Mouse (Mus musculus) forebrain, postnatal 0 days (tissue): ENCODE data around the gene Naa80. TPM values are rescaled to one million over a fixed set of nuclear protein-coding genes. Genes with fewer than 3 reads are reported as not detected.

ENCODE experiments used
- ATAC-seq: fragments of 200-750 bp; cut with Nextera tagmentation; 2 replicates; pipeline ENCODE4 v1.8.0; 2017; ENCODE audit warnings: mild to moderate bottlenecking, moderate library complexity
- DNase-seq: peaks from one replicate; pipeline ENCODE4 v3.0.0-alpha.2; 2015
- H3K27ac ChIP-seq: fragments of 300-500 bp; sonication (generic); 2 replicates; pipeline ENCODE4 v1.5.1; 2014; ENCODE audit warnings: low read depth, mild to moderate bottlenecking, antibody characterized with exemption, low read length, moderate library complexity, mixed read lengths
- H3K27me3 ChIP-seq: fragments of 300-500 bp; sonication (generic); 2 replicates; pipeline ENCODE4 v1.6.1; 2014; ENCODE audit warnings: mild to moderate bottlenecking, low read length, mixed read lengths; ENCODE audit not compliant: insufficient read depth
- H3K36me3 ChIP-seq: fragments of 300-500 bp; sonication (generic); 2 replicates; pipeline ENCODE4 v1.6.1; 2014; ENCODE audit warnings: mild to moderate bottlenecking, moderate library complexity; ENCODE audit not compliant: insufficient read depth
- H3K4me1 ChIP-seq: fragments of 300-500 bp; sonication (generic); 2 replicates; pipeline ENCODE4 v1.6.1; 2014; ENCODE audit warnings: antibody characterized with exemption; ENCODE audit not compliant: insufficient read depth
- H3K4me2 ChIP-seq: fragments of 300-500 bp; sonication (generic); 2 replicates; pipeline ENCODE4 v1.6.1; 2014; ENCODE audit warnings: low read depth, mild to moderate bottlenecking, moderate library complexity
- H3K4me3 ChIP-seq: fragments of 300-500 bp; sonication (generic); 2 replicates; pipeline ENCODE4 v1.5.1; 2014; ENCODE audit warnings: low read depth, low read length, mixed read lengths
- H3K9ac ChIP-seq: fragments of 300-500 bp; sonication (generic); 2 replicates; pipeline ENCODE4 v1.6.1; 2014; ENCODE audit warnings: mild to moderate bottlenecking
- H3K9me3 ChIP-seq: fragments of 300-500 bp; sonication (generic); 2 replicates; pipeline ENCODE4 v1.6.1; 2016; ENCODE audit warnings: low read length
- CTCF ChIP-seq: sonication (generic); IDR thresholded peaks from 2 replicates; pipeline ENCODE4 v1.5.1; 2016; ENCODE audit warnings: antibody characterized with exemption, control low read depth, low read depth
- WGBS: fragments of 180-500 bp; shearing (Covaris S2); extraction: QIAGEN DNeasy Blood & Tissue Kit; methylation state at CpG from one replicate; pipeline ENCODE4 v1.1.7; 2014; 5-methylcytosine and 5-hydroxymethylcytosine counted together
- polyA plus RNA-seq: library from polyadenylated mRNA; unstranded; fragments of >200 nt; fragmentation: Nextera tagmentation; extraction: Ambion mirVana; gene quantifications from 2 replicates; pipeline ENCODE4 v1.2.1, GENCODE M21; 2015
- total RNA-seq: library from RNA; depleted of rRNA; stranded (reverse); fragments of >200 nt; gene quantifications from 2 replicates; pipeline ENCODE4 v1.2.3, GENCODE M21; 2014

The Naa80 gene
- total and polyA plus RNA-seq, 2 experiments from 2014 or later, result 21.3 to 27.0 TPM

DNA sequence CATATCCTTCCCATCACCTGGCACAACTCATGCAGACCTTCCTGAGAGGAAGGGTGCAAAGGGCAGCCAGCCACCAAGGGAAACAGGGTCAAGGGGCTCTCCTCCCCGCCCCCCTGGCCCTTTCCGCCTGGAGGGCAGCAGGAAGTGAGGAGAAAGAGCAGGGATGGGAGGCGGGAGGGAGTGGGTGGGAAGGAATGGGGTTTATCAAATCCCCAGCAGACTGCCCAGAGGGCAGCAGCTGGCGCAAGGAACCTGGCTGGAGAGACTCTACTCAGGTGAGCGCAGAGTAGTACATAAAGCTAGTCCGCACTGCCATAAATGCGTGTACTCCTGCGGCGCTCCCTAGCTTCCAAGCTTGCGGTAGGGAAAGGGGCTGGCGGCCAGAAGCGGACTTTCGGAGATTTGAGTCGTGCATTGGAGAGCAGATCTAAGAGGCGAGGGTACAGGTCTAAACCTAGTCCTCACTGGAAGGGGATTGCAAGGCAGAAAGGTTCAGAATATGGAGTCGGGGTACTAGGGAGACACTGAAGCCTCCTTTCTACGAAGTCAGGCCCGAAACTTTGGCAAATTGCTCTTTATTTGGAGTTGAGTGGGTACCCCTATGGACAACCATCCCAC, 10.9 kb upstream of the Naa80 start, which contains the start of gene Hyal2:
Gene Hyal2 (plus strand): TSS at position 244 of the 618 bp plus-strand sequence.
- no peak for DNase-seq
- ATAC-seq, result no peak
- no peaks in the 10 kb centered on the region for H3K27me3 ChIP-seq
- peak within 1 kb of the TSS; percentile 63 for H3K4me3 ChIP-seq
- no peak for TF ChIP-seq CTCF
- WGBS, result 9% methylated on average over 18 of the region's 18 CpGs
- H3K9me3 ChIP-seq, result no peaks in the 10 kb centered on the region
- peak within 1 kb of the TSS; percentile 76 for H3K4me2 ChIP-seq
- H3K4me1 ChIP-seq, result peaks cover 33% of the 10 kb centered on the region
- peak within 1 kb of the TSS; percentile 89 for H3K27ac ChIP-seq
- H3K36me3 ChIP-seq, result peaks cover 31% of the 10 kb centered on the region
- peak within 1 kb of the TSS; percentile 69 for H3K9ac ChIP-seq

DNA sequence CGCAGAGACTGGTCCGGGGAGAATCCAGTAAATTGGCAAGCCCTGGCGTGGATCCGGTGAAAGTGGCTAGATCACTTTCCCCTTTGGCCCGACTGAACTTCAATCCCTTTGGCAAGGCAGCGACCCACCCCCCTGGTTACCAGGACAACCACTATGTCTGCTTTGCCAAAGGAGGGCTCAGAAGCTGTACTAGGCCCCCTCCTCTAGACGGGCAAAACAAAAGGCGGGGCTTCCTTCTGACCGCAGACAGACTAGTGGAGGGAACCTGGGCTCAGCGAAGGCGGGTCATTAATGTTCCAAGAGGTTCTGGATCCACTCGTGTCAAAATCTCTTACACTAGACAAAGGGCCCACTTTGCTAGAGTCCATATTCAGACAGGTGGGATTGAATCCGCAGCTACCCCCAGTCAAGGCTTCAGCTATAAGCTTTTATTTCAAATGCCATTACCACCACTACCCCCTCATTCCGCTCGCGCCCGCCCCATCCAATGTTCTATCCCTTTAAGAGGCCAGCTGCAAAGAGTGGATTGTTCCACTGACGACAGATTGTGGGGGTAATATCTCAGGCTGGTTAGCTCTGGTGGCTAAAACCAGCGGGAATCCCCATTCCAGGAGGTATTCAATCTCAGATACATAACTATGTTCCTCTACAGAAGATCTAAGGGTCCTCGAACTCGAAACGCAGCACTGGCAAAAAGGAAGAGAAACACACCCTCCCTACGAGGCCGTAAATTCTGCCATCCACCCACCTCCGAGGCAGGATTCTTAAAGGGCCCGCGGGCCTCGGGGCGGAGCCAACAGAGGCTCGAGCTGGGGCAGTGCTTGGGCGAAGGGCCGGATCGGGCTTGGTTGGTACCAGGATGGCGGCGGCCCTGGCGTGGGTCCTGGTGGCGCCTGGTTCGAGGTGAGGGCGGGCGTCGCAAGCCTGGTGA, 10.1 kb upstream of the Naa80 start:
- H3K4me3 ChIP-seq, result peak overlapping the region; percentile 63
- peaks cover 38% of the 10 kb centered on the region for H3K36me3 ChIP-seq
- no peak; the same call in 1 of the 2 replicates for TF ChIP-seq CTCF
- no peaks in the 10 kb centered on the region for H3K27me3 ChIP-seq
- H3K9ac ChIP-seq, result peak overlapping the region; percentile 69
- peaks cover 32% of the 10 kb centered on the region for H3K4me1 ChIP-seq
- DNase-seq (peak; percentile 94), ATAC-seq (peak; percentile 93)
- no peaks in the 10 kb centered on the region for H3K9me3 ChIP-seq
- H3K4me2 ChIP-seq, result peak overlapping the region; percentile 76
- peak overlapping the region; percentile 89 for H3K27ac ChIP-seq
- under 1% methylated on average over 41 of the region's 41 CpGs for WGBS

DNA sequence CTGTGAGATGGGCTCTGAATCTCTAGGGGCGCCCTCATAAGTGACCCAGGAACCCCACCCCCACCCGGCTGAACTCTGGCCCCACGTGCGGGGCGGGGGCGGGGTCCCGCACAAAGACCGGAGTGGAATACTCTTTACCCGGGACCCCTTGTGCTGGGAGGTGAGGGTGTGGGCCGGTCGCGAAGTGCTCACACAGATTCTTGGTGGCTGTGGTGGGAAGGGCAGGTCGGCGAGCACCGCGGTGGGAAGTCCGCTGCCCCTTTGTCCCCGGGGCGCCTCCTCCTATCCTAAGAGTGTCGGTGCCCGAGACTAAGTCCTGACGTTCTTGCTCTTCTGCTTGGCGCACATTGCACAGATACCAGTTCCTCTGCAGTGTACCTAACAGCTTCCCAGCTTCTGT, 9.4 kb upstream of the Naa80 start:
- Histone ChIP-seq H3K4me2 (peak overlapping the region; percentile 76), H3K9ac (peak overlapping the region; percentile 69), H3K27me3 (no peaks in the 10 kb centered on the region), H3K4me3 (peak overlapping the region; percentile 63), H3K36me3 (peaks cover 41% of the 10 kb centered on the region), H3K27ac (peak overlapping the region; percentile 89), H3K4me1 (peaks cover 25% of the 10 kb centered on the region), H3K9me3 (no peaks in the 10 kb centered on the region)
- WGBS, result 0% methylated on average over 21 of the region's 23 CpGs
- ATAC-seq, result peak; percentile 17
- 0 out of 2 replicates have a peak, but pooled peaks have one; percentile 23 for TF ChIP-seq CTCF
- DNase-seq, result no peak

DNA sequence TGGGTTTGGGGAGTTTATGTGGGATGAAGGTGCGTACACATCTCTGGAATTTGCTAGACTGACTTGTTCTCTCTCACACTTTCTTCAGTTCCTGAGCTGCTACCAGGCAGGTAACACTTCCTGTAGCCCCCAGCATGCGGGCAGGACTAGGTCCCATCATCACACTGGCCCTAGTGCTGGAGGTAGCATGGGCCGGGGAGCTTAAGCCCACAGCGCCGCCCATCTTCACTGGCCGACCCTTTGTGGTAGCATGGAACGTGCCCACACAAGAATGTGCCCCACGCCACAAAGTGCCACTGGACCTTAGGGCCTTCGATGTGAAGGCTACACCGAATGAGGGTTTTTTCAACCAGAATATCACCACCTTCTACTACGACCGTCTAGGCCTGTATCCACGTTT, 8.7 kb upstream of the Naa80 start:
- H3K27me3 ChIP-seq, result no peaks in the 10 kb centered on the region
- H3K27ac ChIP-seq, result peak overlapping the region; percentile 89; the same call in 1 of the 2 replicates
- H3K9me3 ChIP-seq, result no peaks in the 10 kb centered on the region
- H3K4me1 ChIP-seq, result peaks cover 24% of the 10 kb centered on the region
- DNase-seq (no peak), ATAC-seq (no peak)
- peak overlapping the region; percentile 69 for H3K9ac ChIP-seq
- H3K4me3 ChIP-seq, result peak overlapping the region; percentile 63
- peaks cover 40% of the 10 kb centered on the region for H3K36me3 ChIP-seq
- TF ChIP-seq CTCF, result no peak
- WGBS, result 37% methylated on average over 13 of the region's 13 CpGs
- peak overlapping the region; percentile 76 for H3K4me2 ChIP-seq

DNA sequence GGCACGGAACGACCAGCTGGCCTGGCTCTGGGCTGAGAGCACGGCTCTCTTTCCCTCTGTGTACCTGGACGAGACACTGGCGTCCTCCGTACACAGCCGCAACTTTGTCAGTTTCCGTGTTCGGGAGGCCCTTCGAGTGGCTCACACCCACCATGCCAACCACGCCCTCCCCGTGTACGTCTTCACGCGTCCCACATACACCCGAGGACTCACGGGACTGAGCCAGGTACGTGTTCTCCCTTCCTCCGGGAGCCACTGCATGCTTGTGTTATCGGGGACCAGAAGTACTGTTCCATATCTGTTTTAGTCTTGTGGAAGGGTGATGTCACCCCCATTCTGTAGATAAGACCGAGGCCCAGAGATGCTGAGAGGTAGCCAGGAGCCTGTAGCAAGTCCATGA, 7.8 kb upstream of the Naa80 start:
- DNase-seq (no peak), ATAC-seq (no peak)
- Histone ChIP-seq H3K4me1 (peaks cover 24% of the 10 kb centered on the region), H3K27ac (0 out of 2 replicates have a peak overlapping the region, but pooled peaks have one; percentile 4), H3K9ac (no peak overlapping the region), H3K4me3 (0 out of 2 replicates have a peak overlapping the region, but pooled peaks have one; percentile 63), H3K27me3 (no peaks in the 10 kb centered on the region), H3K4me2 (peak overlapping the region; percentile 76), H3K9me3 (no peaks in the 10 kb centered on the region), H3K36me3 (peaks cover 34% of the 10 kb centered on the region)
- no peak for TF ChIP-seq CTCF
- WGBS, result 94% methylated on average over 21 of the region's 21 CpGs

DNA sequence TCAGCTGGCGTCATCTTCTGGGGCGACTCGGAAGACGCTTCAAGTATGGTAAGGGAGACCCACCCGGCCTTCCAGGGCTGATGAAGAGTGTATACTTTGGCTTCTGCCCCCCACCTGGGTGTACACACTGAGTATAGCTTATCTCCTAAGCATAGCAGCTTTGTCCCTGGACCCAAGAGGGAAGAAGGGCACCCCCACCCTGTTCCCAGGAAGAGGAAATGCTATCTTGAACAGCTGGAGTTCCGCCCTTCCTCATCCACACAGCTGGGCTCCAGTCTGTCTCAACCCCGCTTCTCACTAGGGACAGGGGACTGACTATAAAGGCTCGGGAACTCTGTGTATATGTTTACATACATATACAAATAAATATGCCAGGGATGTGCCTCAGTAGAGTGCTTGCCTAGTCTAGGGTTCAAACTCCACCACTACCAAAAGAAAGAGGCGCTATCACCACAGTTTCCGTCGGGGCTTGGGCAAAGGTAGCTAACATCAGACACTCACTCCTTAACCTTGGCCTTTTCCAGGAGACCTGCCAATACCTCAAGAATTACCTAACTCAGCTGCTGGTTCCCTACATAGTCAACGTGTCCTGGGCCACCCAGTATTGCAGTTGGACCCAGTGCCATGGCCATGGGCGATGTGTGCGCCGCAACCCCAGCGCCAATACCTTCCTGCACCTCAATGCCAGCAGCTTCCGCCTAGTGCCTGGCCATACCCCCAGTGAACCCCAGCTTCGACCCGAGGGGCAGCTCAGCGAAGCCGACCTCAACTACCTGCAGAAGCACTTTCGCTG, 7.0 kb upstream of the Naa80 start:
- H3K4me1 ChIP-seq, result peaks cover 24% of the 10 kb centered on the region
- H3K9me3 ChIP-seq, result no peaks in the 10 kb centered on the region
- no peak overlapping the region for H3K4me3 ChIP-seq
- 93% methylated on average over 22 of the region's 22 CpGs for WGBS
- DNase-seq (no peak), ATAC-seq (no peak)
- no peak overlapping the region for H3K4me2 ChIP-seq
- no peak for TF ChIP-seq CTCF
- H3K27me3 ChIP-seq, result no peaks in the 10 kb centered on the region
- no peak overlapping the region for H3K27ac ChIP-seq
- peaks cover 34% of the 10 kb centered on the region for H3K36me3 ChIP-seq
- H3K9ac ChIP-seq, result no peak overlapping the region
